Mouse (Mus musculus) megakaryocyte-erythroid progenitor cell, adult 5-6 weeks (primary cell): ENCODE measurements around the gene Cbl. TPM values are rescaled to one million over a fixed set of nuclear protein-coding genes. Genes with fewer than 3 reads are reported as not detected.

Source experiments
- ATAC-seq: replicated peaks from 2 replicates; pipeline ENCODE4 v1.8.0; 2016; ENCODE audit warnings: mild to moderate bottlenecking, inconsistent platforms; ENCODE audit not compliant: severe bottlenecking, poor library complexity, low FRiP score, low TSS enrichment
- total RNA-seq, 2 experiments: library from RNA; stranded (forward) in 1 of 2; stranded (reverse) in 1 of 2; fragments of 200-1000, 215-1000 nt in 1 of 2; fragments of >200 nt in 1 of 2; fragmentation: Nextera tagmentation in 1 of 2; gene quantifications; 2 replicates each; pipeline ENCODE4 v1.2.3; 2014 to 2017

The Cbl gene
- total RNA-seq, 2 experiments from 2014 or later = 8.4 to 36.5 TPM

GRCm38 (mm10) chr9:44192794-44193193 lies 41.1 kb downstream of the Cbl start:
- ATAC-seq = no peak

- no peak for ATAC-seq
Observed at GRCm38 (mm10) chr9:44192312-44192711, 41.5 kb downstream of the Cbl start.

GRCm38 (mm10) chr9:44191166-44191565 lies 42.7 kb downstream of the Cbl start:
- no peak for ATAC-seq

- ATAC-seq = no peak
Observed at GRCm38 (mm10) chr9:44188223-44188622, 45.6 kb downstream of the Cbl start.

- ATAC-seq = peak; percentile 90
Observed at GRCm38 (mm10) chr9:44182260-44182659, 51.6 kb downstream of the Cbl start.

GRCm38 (mm10) chr9:44181537-44181936 lies 52.3 kb downstream of the Cbl start:
- ATAC-seq = no peak

GRCm38 (mm10) chr9:44178811-44179210 lies 55.0 kb downstream of the Cbl start:
- no peak for ATAC-seq

- ATAC-seq = 0 out of 2 replicates have a peak, but pooled peaks have one; percentile 31
Observed at GRCm38 (mm10) chr9:44178389-44178788, 55.5 kb downstream of the Cbl start.

GRCm38 (mm10) chr9:44177405-44177804 lies 56.4 kb downstream of the Cbl start:
- ATAC-seq = 0 out of 2 replicates have a peak, but pooled peaks have one; percentile 20

- ATAC-seq = no peak
Observed at GRCm38 (mm10) chr9:44175957-44176356, 57.9 kb downstream of the Cbl start.

- no peak for ATAC-seq
Observed at GRCm38 (mm10) chr9:44175556-44175955, 58.3 kb downstream of the Cbl start.

- ATAC-seq = no peak
Observed at GRCm38 (mm10) chr9:44170691-44171151, 63.1 kb downstream of the Cbl start.

GRCm38 (mm10) chr9:44168931-44169330 lies 64.9 kb downstream of the Cbl start:
- no peak for ATAC-seq

- ATAC-seq = no peak
Observed at GRCm38 (mm10) chr9:44159886-44160285, 74.0 kb downstream of the Cbl start.

- peak; percentile 75 for ATAC-seq
Observed at GRCm38 (mm10) chr9:44147290-44147689, 86.6 kb downstream of the Cbl start.

- no peak for ATAC-seq
Observed at GRCm38 (mm10) chr9:44144718-44145060, 89.2 kb downstream of the Cbl start.

GRCm38 (mm10) chr9:44144023-44144717 lies 89.7 kb downstream of the Cbl start:
- ATAC-seq = no peak

GRCm38 (mm10) chr9:44143421-44143820 lies 90.4 kb downstream of the Cbl start:
- no peak for ATAC-seq

- ATAC-seq = no peak
Observed at GRCm38 (mm10) chr9:44141951-44142350, 91.9 kb downstream of the Cbl start.

- no peak for ATAC-seq
Observed at GRCm38 (mm10) chr9:44137846-44138245, 96.0 kb downstream of the Cbl start.

- peak; percentile 36; the same call in 1 of the 2 replicates for ATAC-seq
Observed at GRCm38 (mm10) chr9:44135731-44136411, 98.0 kb downstream of the Cbl start.
